Mouse (Mus musculus): ENCODE measurements around the gene B430306N03Rik. TPM values are rescaled to one million over a fixed set of nuclear protein-coding genes. Genes with fewer than 3 reads are reported as not detected.
"Not testable (repeated sequence)": the region's sequence is repeated elsewhere in the genome, so short reads cannot be mapped to it uniquely, and the experiment has no call there.

The B430306N03Rik gene
- 1.6 and 1.7 TPM in 2 replicates for polyA plus RNA-seq (2014; fragmentation: Nextera tagmentation; extraction: Ambion mirVana)

DNA sequence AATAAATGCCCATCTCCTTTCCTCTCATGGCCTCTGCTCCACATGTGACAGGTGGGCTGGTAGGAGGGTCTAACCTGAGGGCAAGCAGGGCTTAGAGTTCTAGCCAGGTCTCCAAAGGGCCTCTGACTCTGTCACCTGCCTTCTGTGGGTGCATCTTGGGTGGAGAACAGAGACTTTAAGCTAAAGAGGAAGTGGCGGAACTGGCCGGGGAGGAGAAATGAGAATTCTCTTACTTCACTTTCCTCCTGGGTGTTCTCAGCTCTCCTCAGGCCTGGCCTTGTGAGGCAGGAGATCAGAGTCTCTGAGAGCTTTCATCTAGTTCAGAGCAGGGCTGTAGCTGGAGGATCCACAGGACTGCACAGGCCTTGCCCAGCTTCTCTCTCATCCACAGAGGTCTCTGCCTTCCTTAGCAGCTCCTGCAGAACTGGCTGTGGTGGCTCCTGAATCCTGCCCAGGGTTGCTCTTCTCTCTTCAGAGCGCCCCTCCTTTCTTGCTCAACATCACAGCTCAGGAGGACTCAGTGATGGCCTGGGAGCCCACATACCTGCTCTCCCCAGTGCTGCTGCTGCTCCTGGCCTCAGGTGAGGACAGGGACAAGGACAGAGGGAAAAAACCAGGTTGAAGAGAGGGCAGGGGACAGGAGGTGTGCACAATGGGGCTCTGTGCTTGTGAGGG lies at the start of gene B430306N03Rik:
TSS of gene B430306N03Rik (plus strand) at position 237 of the 675 bp plus-strand sequence.
- not testable (repeated sequence) for DNase-seq (ENCODE audit: low spot score); H3K4me2 ChIP-seq; H3K9ac ChIP-seq (ENCODE audit: low read depth, low read length); H3K4me1 ChIP-seq (replicated peaks; ENCODE audit: control insufficient read depth, insufficient read depth, low read length); ATAC-seq (replicated peaks; ENCODE audit: low FRiP score); H3K27me3 ChIP-seq (replicated peaks; ENCODE audit: control insufficient read depth, insufficient read depth, low read length); H3K27ac ChIP-seq (ENCODE audit: low read depth, low read length); H3K9me3 ChIP-seq (ENCODE audit: control insufficient read depth, low read length); H3K4me3 ChIP-seq (ENCODE audit: low read depth, low read length); H3K36me3 ChIP-seq (ENCODE audit: control insufficient read depth, insufficient read depth, low read length)
- 73% methylated on average over 3 of the region's 3 CpGs for WGBS

DNA sequence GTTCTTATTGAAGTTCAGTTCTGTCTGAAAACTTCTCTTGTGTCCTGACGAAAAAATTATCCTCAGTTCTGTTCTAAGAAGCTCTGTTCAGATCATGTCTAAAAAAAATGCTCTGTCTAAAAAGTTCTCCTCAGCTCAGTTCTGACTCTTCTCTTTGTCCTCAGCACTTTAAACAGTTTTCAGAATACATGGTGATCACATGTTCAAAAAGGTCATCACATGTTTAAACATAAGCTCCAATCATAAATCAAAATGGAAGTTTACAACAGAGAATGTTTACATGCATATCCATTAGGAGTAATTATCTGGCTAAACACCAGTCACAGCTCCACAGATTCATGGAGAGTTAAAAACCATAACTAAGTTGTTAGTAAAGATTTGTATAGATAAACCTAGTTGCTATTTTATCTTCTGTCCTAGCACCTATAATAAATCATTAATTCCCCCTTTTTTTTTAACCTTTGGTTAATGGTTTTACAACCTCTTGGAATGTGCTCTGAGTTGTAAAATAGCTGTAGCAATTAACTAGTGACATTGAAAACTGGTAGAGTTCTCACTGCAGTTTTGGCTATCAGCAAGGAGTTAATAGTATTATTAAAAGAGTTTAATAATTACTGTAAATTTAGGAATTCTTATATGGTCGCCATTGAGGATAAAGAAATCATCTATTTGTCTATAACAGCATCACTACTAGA lies 49.2 kb upstream of the B430306N03Rik start:
- Histone ChIP-seq H3K4me3 (ENCODE audit: low read depth, low read length) (no peak overlapping the region), H3K9ac (ENCODE audit: low read depth, low read length) (no peak overlapping the region), H3K36me3 (ENCODE audit: control insufficient read depth, insufficient read depth, low read length) (no peaks in the 10 kb centered on the region), H3K27ac (ENCODE audit: low read depth, low read length) (no peak overlapping the region), H3K4me1 (replicated peaks; ENCODE audit: control insufficient read depth, insufficient read depth, low read length) (peaks cover 18% of the 10 kb centered on the region; the same call in 1 of the 2 replicates), H3K4me2 (no peak overlapping the region), H3K27me3 (replicated peaks; ENCODE audit: control insufficient read depth, insufficient read depth, low read length) (no peaks in the 10 kb centered on the region), H3K9me3 (ENCODE audit: control insufficient read depth, low read length) (no peaks in the 10 kb centered on the region)
- ATAC-seq (replicated peaks; ENCODE audit: low FRiP score) = no peak
- WGBS = 57% methylated on average over 2 of the region's 2 CpGs
- DNase-seq (ENCODE audit: low spot score) = no peak

DNA sequence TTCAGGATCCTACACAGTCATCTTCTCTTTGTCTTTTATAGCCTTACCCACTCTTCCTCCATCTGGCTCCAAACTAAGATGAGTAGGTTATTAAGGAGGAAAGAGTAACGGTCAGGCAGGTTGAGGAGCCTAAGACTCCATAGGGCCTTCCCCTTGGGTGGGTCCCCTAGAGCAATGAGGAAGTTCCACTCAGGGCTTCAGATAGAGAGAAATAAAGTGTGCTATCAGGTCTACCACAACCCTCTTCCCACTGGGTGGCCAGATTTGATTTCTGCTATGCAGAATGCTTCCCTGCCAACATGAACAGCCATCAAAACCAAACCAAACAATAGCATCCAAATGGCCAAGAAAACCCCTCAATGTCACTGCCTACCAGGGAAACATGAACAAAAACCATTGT lies 48.4 kb upstream of the B430306N03Rik start:
- Histone ChIP-seq H3K27me3 (replicated peaks; ENCODE audit: control insufficient read depth, insufficient read depth, low read length) (no peaks in the 10 kb centered on the region), H3K36me3 (ENCODE audit: control insufficient read depth, insufficient read depth, low read length) (no peaks in the 10 kb centered on the region), H3K9me3 (ENCODE audit: control insufficient read depth, low read length) (no peaks in the 10 kb centered on the region), H3K9ac (ENCODE audit: low read depth, low read length) (no peak overlapping the region), H3K4me1 (replicated peaks; ENCODE audit: control insufficient read depth, insufficient read depth, low read length) (peaks cover 23% of the 10 kb centered on the region), H3K4me3 (ENCODE audit: low read depth, low read length) (no peak overlapping the region), H3K4me2 (no peak overlapping the region), H3K27ac (ENCODE audit: low read depth, low read length) (no peak overlapping the region)
- WGBS = 58% methylated on average over 1 of the region's 1 CpGs
- DNase-seq (ENCODE audit: low spot score) = no peak
- ATAC-seq (replicated peaks; ENCODE audit: low FRiP score) = peak; percentile 48; the same call in 1 of the 2 replicates

DNA sequence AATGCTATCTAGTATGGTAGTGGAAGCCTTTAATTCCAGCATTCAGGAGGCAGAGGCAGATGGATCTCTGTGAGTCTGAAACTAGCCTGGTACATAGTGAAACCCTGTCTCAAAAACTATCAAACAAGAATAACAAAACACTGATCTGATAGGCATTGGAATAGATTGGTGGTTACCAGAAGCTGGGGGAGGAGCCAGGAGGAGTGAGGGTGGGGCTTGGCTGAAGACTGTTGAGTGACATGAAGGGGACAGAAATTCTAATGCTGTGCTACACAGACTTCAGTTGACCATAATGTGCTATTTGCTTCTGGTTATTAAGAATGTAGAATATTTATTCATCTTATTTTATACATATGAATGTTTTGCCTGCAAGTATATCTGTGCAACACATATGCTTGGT lies 47.7 kb upstream of the B430306N03Rik start:
- Histone ChIP-seq H3K4me3 (ENCODE audit: low read depth, low read length) (no peak overlapping the region), H3K27ac (ENCODE audit: low read depth, low read length) (no peak overlapping the region), H3K9me3 (ENCODE audit: control insufficient read depth, low read length) (no peaks in the 10 kb centered on the region), H3K4me1 (replicated peaks; ENCODE audit: control insufficient read depth, insufficient read depth, low read length) (peaks cover 26% of the 10 kb centered on the region), H3K9ac (ENCODE audit: low read depth, low read length) (no peak overlapping the region), H3K27me3 (replicated peaks; ENCODE audit: control insufficient read depth, insufficient read depth, low read length) (no peaks in the 10 kb centered on the region), H3K4me2 (no peak overlapping the region), H3K36me3 (ENCODE audit: control insufficient read depth, insufficient read depth, low read length) (no peaks in the 10 kb centered on the region)
- DNase-seq (ENCODE audit: low spot score) (no peak), ATAC-seq (replicated peaks; ENCODE audit: low FRiP score) (no peak)

DNA sequence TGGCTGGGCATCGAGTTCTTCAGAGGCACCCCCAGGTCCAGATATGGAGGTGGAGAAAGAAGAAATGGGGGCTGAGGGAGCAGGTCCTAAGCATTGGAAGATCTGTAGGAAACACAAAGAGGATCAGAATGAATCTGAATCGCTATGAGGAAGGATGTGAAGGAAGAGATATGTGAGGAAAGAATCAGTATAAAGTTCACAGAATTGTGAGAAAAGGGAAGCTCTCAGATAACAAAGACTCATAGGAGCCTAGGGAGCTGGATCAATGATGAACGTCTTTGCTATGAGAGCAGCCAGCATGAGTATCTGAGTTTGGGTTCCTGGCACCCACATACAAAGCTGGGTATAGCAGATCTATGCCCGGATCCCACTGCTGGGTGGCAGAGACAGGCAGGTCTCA lies 46.1 kb upstream of the B430306N03Rik start:
- no peak for ATAC-seq (replicated peaks; ENCODE audit: low FRiP score)
- peaks cover 22% of the 10 kb centered on the region for H3K4me1 ChIP-seq (replicated peaks; ENCODE audit: control insufficient read depth, insufficient read depth, low read length)
- no peak overlapping the region for H3K27ac ChIP-seq (ENCODE audit: low read depth, low read length)
- no peaks in the 10 kb centered on the region for H3K36me3 ChIP-seq (ENCODE audit: control insufficient read depth, insufficient read depth, low read length)
- 53% methylated on average over 4 of the region's 4 CpGs for WGBS
- H3K9me3 ChIP-seq (ENCODE audit: control insufficient read depth, low read length) = no peaks in the 10 kb centered on the region
- H3K4me3 ChIP-seq (ENCODE audit: low read depth, low read length) = no peak overlapping the region
- no peak overlapping the region for H3K4me2 ChIP-seq
- no peak for DNase-seq (ENCODE audit: low spot score)
- no peak overlapping the region for H3K9ac ChIP-seq (ENCODE audit: low read depth, low read length)
- H3K27me3 ChIP-seq (replicated peaks; ENCODE audit: control insufficient read depth, insufficient read depth, low read length) = no peaks in the 10 kb centered on the region

DNA sequence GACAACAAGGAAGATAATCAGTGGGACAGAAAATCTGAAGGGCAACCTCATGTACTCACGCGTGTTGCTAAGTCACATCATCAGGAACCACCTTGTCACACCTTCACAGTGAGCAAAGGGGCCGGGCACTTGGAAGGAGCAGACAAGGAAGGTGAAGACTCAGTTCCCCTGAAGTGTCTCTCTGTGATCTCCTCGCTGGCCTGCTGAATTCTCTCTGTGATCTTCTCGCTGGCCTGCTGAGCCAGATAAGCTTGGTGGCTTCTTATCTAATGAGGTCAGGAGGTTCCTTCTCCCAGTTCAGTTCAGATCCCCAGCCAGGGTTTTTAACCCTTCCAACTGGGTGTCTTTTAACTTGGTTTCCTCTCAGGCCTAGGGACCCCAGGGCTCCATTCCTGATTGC lies 43.8 kb upstream of the B430306N03Rik start:
- ATAC-seq (replicated peaks; ENCODE audit: low FRiP score) (peak; percentile 89), DNase-seq (ENCODE audit: low spot score) (peak; percentile 64)
- Histone ChIP-seq H3K9me3 (ENCODE audit: control insufficient read depth, low read length) (no peaks in the 10 kb centered on the region), H3K9ac (ENCODE audit: low read depth, low read length) (peak overlapping the region; percentile 20; the same call in 1 of the 2 replicates), H3K27me3 (replicated peaks; ENCODE audit: control insufficient read depth, insufficient read depth, low read length) (no peaks in the 10 kb centered on the region), H3K27ac (ENCODE audit: low read depth, low read length) (peak overlapping the region; percentile 82), H3K4me2 (peak overlapping the region; percentile 58), H3K36me3 (ENCODE audit: control insufficient read depth, insufficient read depth, low read length) (no peaks in the 10 kb centered on the region), H3K4me1 (replicated peaks; ENCODE audit: control insufficient read depth, insufficient read depth, low read length) (peaks cover 22% of the 10 kb centered on the region), H3K4me3 (ENCODE audit: low read depth, low read length) (peak overlapping the region; percentile 20)
- WGBS = 31% methylated on average over 5 of the region's 5 CpGs

DNA sequence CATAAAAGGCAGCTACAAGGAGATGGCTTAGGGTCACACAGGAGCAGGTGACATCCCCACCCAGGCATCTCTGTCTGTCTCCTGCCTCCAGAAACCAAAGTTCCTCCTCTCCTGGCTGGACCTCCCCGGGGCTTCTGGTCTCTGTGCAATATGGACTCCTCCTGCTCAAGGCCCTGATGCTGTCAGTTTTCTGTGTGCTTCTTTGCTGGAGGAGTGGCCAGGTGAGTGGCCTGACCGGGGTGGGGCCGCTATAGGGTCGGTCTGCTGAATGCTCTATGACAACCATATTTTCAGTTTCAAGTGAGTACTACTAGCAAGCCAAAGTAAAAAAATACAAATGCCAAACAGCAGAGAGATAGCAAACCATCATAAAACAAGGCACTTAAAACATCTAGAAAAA lies 43.3 kb upstream of the B430306N03Rik start:
- Histone ChIP-seq H3K9me3 (ENCODE audit: control insufficient read depth, low read length) (no peaks in the 10 kb centered on the region), H3K9ac (ENCODE audit: low read depth, low read length) (peak overlapping the region; percentile 20; the same call in 1 of the 2 replicates), H3K36me3 (ENCODE audit: control insufficient read depth, insufficient read depth, low read length) (no peaks in the 10 kb centered on the region), H3K4me3 (ENCODE audit: low read depth, low read length) (0 out of 2 replicates have a peak overlapping the region, but pooled peaks have one; percentile 13), H3K27me3 (replicated peaks; ENCODE audit: control insufficient read depth, insufficient read depth, low read length) (no peaks in the 10 kb centered on the region), H3K4me2 (peak overlapping the region; percentile 58), H3K4me1 (replicated peaks; ENCODE audit: control insufficient read depth, insufficient read depth, low read length) (peaks cover 18% of the 10 kb centered on the region), H3K27ac (ENCODE audit: low read depth, low read length) (peak overlapping the region; percentile 82)
- 59% methylated on average over 4 of the region's 4 CpGs for WGBS
- DNase-seq (ENCODE audit: low spot score) = no peak
- peak; percentile 47 for ATAC-seq (replicated peaks; ENCODE audit: low FRiP score)

DNA sequence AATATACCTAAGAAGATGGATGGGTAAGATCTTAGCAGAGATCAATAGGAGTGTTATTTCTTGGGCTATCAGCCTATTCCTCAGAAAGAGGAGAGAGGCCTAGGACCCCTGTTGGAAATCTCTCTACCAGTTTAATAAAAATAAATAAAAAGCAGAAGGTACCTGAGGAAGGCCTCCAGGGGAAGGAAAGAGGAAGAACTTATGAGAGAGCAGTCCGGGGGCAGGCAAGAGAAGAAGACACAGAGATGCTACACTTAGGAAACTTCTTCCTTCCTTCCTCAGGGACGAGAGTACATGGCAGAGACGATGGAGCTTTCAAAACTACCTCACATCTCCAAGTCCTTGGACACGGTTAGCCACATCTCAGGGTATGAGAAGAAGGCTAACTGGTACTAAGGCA lies 41.8 kb upstream of the B430306N03Rik start:
- H3K9me3 ChIP-seq (ENCODE audit: control insufficient read depth, low read length) = no peaks in the 10 kb centered on the region
- H3K36me3 ChIP-seq (ENCODE audit: control insufficient read depth, insufficient read depth, low read length) = no peaks in the 10 kb centered on the region
- H3K4me1 ChIP-seq (replicated peaks; ENCODE audit: control insufficient read depth, insufficient read depth, low read length) = peaks cover 9% of the 10 kb centered on the region
- H3K27me3 ChIP-seq (replicated peaks; ENCODE audit: control insufficient read depth, insufficient read depth, low read length) = no peaks in the 10 kb centered on the region
- no peak overlapping the region for H3K9ac ChIP-seq (ENCODE audit: low read depth, low read length)
- H3K27ac ChIP-seq (ENCODE audit: low read depth, low read length) = no peak overlapping the region
- H3K4me2 ChIP-seq = no peak overlapping the region
- WGBS = 75% methylated on average over 4 of the region's 4 CpGs
- no peak for ATAC-seq (replicated peaks; ENCODE audit: low FRiP score)
- DNase-seq (ENCODE audit: low spot score) = no peak
- H3K4me3 ChIP-seq (ENCODE audit: low read depth, low read length) = no peak overlapping the region

DNA sequence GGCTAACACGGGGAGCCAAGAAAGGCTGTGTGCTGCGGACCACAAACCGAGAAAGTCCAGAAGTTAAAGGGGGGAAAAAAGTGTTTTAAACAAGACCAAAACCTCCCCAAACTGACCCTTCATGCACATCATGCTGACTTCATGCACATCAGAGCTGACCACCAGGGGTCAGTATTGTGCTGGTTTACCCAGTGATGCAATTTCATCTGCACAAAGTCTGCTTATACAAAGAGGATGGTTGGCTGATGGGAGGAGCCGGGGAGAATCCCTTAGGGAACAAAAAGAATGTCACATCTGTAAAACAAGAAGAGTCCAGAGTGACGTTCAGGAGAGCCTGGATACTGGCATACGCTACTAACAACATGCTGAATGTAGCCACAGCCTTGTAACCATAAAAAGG lies 41.1 kb upstream of the B430306N03Rik start:
- Histone ChIP-seq H3K4me3 (ENCODE audit: low read depth, low read length) (no peak overlapping the region), H3K4me1 (replicated peaks; ENCODE audit: control insufficient read depth, insufficient read depth, low read length) (peaks cover 9% of the 10 kb centered on the region), H3K9me3 (ENCODE audit: control insufficient read depth, low read length) (no peaks in the 10 kb centered on the region), H3K27me3 (replicated peaks; ENCODE audit: control insufficient read depth, insufficient read depth, low read length) (no peaks in the 10 kb centered on the region), H3K4me2 (no peak overlapping the region), H3K9ac (ENCODE audit: low read depth, low read length) (no peak overlapping the region), H3K27ac (ENCODE audit: low read depth, low read length) (no peak overlapping the region), H3K36me3 (ENCODE audit: control insufficient read depth, insufficient read depth, low read length) (no peaks in the 10 kb centered on the region)
- ATAC-seq (replicated peaks; ENCODE audit: low FRiP score) = no peak
- 26% methylated on average over 6 of the region's 6 CpGs for WGBS
- DNase-seq (ENCODE audit: low spot score) = peak; percentile 69
